Mouse (Mus musculus): Measurements from ENCODE around the gene Zmym6. TPM values are rescaled to one million over a fixed set of nuclear protein-coding genes. Genes with fewer than 3 reads are reported as not detected.
"Not testable (repeated sequence)": the region's sequence is repeated elsewhere in the genome, so short reads cannot be mapped to it uniquely, and the experiment has no call there.

Zmym6 gene
- polyA plus RNA-seq, 1 experiment from 2014 or later = 21.5 TPM

GRCm38 (mm10) chr4:127064051-127064450 lies 13.1 kb upstream of the Zmym6 start:
- no peaks in the 10 kb centered on the region for H3K27me3 ChIP-seq
- no peaks in the 10 kb centered on the region for H3K9me3 ChIP-seq (replicated peaks)
- H3K9ac ChIP-seq = no peak overlapping the region
- no peak overlapping the region for H3K4me2 ChIP-seq (replicated peaks)
- 0 out of 2 replicates have a peak, but pooled peaks cover 6% of the 10 kb centered on the region for H3K4me1 ChIP-seq
- no peak overlapping the region for H3K4me3 ChIP-seq (replicated peaks)
- 46% methylated on average over 1 of the region's 1 CpGs for WGBS
- ATAC-seq (ENCODE audit: insufficient number of reproducible peaks, low FRiP score, low TSS enrichment, low read depth) = no peak
- no peaks in the 10 kb centered on the region for H3K36me3 ChIP-seq
- H3K27ac ChIP-seq (replicated peaks) = no peak overlapping the region

- Histone ChIP-seq H3K4me3 (replicated peaks) (no peak overlapping the region), H3K27ac (replicated peaks) (no peak overlapping the region), H3K4me2 (replicated peaks) (no peak overlapping the region), H3K36me3 (no peaks in the 10 kb centered on the region), H3K9me3 (replicated peaks) (no peaks in the 10 kb centered on the region), H3K27me3 (no peaks in the 10 kb centered on the region), H3K9ac (no peak overlapping the region), H3K4me1 (peaks cover 11% of the 10 kb centered on the region)
- no peak for ATAC-seq (ENCODE audit: insufficient number of reproducible peaks, low FRiP score, low TSS enrichment, low read depth)
- 60% methylated on average over 1 of the region's 1 CpGs for WGBS
Measured at GRCm38 (mm10) chr4:127074915-127075314, 2.3 kb upstream of the Zmym6 start.

- H3K9me3 ChIP-seq (replicated peaks) = no peaks in the 10 kb centered on the region
- no peaks in the 10 kb centered on the region for H3K27me3 ChIP-seq
- no peak overlapping the region for H3K4me2 ChIP-seq (replicated peaks)
Measured at GRCm38 (mm10) chr4:127080806-127081205, 3.6 kb downstream of the Zmym6 start.

GRCm38 (mm10) chr4:127083131-127083530 lies 5.9 kb downstream of the Zmym6 start:
- H3K4me2 ChIP-seq (replicated peaks) = no peak overlapping the region
- ATAC-seq (ENCODE audit: insufficient number of reproducible peaks, low FRiP score, low TSS enrichment, low read depth) = no peak
- 86% methylated on average over 2 of the region's 2 CpGs for WGBS
- H3K27me3 ChIP-seq = no peaks in the 10 kb centered on the region
- no peak overlapping the region for H3K27ac ChIP-seq (replicated peaks)
- peaks cover 6% of the 10 kb centered on the region for H3K4me1 ChIP-seq
- H3K4me3 ChIP-seq (replicated peaks) = no peak overlapping the region
- 0 out of 2 replicates have a peak, but pooled peaks cover 2% of the 10 kb centered on the region for H3K36me3 ChIP-seq
- no peaks in the 10 kb centered on the region for H3K9me3 ChIP-seq (replicated peaks)
- no peak overlapping the region for H3K9ac ChIP-seq

More at GRCm38 (mm10) chr4:127080806-127081205, 3.6 kb downstream of the Zmym6 start:
- Histone ChIP-seq H3K9ac (no peak overlapping the region), H3K4me1 (peaks cover 11% of the 10 kb centered on the region), H3K4me3 (replicated peaks) (no peak overlapping the region), H3K27ac (replicated peaks) (no peak overlapping the region), H3K36me3 (no peaks in the 10 kb centered on the region)
- 37% methylated on average over 1 of the region's 1 CpGs for WGBS
- no peak for ATAC-seq (ENCODE audit: insufficient number of reproducible peaks, low FRiP score, low TSS enrichment, low read depth)

GRCm38 (mm10) chr4:127085761-127086160 lies 8.6 kb downstream of the Zmym6 start:
- Histone ChIP-seq H3K36me3 (peaks cover 13% of the 10 kb centered on the region), H3K27me3 (no peaks in the 10 kb centered on the region), H3K4me3 (replicated peaks) (no peak overlapping the region), H3K4me1 (no peaks in the 10 kb centered on the region), H3K4me2 (replicated peaks) (no peak overlapping the region), H3K9ac (no peak overlapping the region), H3K9me3 (replicated peaks) (no peaks in the 10 kb centered on the region), H3K27ac (replicated peaks) (no peak overlapping the region)
- ATAC-seq (ENCODE audit: insufficient number of reproducible peaks, low FRiP score, low TSS enrichment, low read depth) = no peak
- 72% methylated on average over 1 of the region's 1 CpGs for WGBS

- no peaks in the 10 kb centered on the region for H3K9me3 ChIP-seq (replicated peaks)
- WGBS = 88% methylated on average over 1 of the region's 1 CpGs
- no peak overlapping the region for H3K27ac ChIP-seq (replicated peaks)
- H3K9ac ChIP-seq = no peak overlapping the region
- H3K4me1 ChIP-seq = no peaks in the 10 kb centered on the region
- ATAC-seq (ENCODE audit: insufficient number of reproducible peaks, low FRiP score, low TSS enrichment, low read depth) = no peak
- peaks cover 21% of the 10 kb centered on the region for H3K36me3 ChIP-seq
- no peaks in the 10 kb centered on the region for H3K27me3 ChIP-seq
- no peak overlapping the region for H3K4me3 ChIP-seq (replicated peaks)
- H3K4me2 ChIP-seq (replicated peaks) = no peak overlapping the region
Measured at GRCm38 (mm10) chr4:127091188-127091587, 14.0 kb downstream of the Zmym6 start.

- Histone ChIP-seq H3K9me3 (replicated peaks) (no peaks in the 10 kb centered on the region), H3K9ac (no peak overlapping the region), H3K4me1 (no peaks in the 10 kb centered on the region), H3K36me3 (peaks cover 11% of the 10 kb centered on the region; the same call in 1 of the 2 replicates), H3K4me3 (replicated peaks) (no peak overlapping the region), H3K27ac (replicated peaks) (no peak overlapping the region), H3K27me3 (no peaks in the 10 kb centered on the region), H3K4me2 (replicated peaks) (no peak overlapping the region)
- no peak for ATAC-seq (ENCODE audit: insufficient number of reproducible peaks, low FRiP score, low TSS enrichment, low read depth)
- WGBS = 94% methylated on average over 4 of the region's 4 CpGs
Measured at GRCm38 (mm10) chr4:127095090-127095489, 17.9 kb downstream of the Zmym6 start.

- not testable (repeated sequence) for H3K36me3 ChIP-seq; H3K4me1 ChIP-seq; H3K27me3 ChIP-seq; H3K27ac ChIP-seq (replicated peaks); ATAC-seq (ENCODE audit: insufficient number of reproducible peaks, low FRiP score, low TSS enrichment, low read depth); H3K4me2 ChIP-seq (replicated peaks); H3K4me3 ChIP-seq (replicated peaks); H3K9ac ChIP-seq; H3K9me3 ChIP-seq (replicated peaks)
- 94% methylated on average over 1 of the region's 2 CpGs for WGBS
Measured at GRCm38 (mm10) chr4:127099552-127099951, 22.4 kb downstream of the Zmym6 start.

- ATAC-seq (ENCODE audit: insufficient number of reproducible peaks, low FRiP score, low TSS enrichment, low read depth) = no peak
- Histone ChIP-seq H3K4me3 (replicated peaks) (no peak overlapping the region), H3K4me2 (replicated peaks) (no peak overlapping the region), H3K9ac (no peak overlapping the region), H3K27ac (replicated peaks) (no peak overlapping the region), H3K27me3 (no peaks in the 10 kb centered on the region), H3K4me1 (no peaks in the 10 kb centered on the region), H3K9me3 (replicated peaks) (no peaks in the 10 kb centered on the region), H3K36me3 (peaks cover 10% of the 10 kb centered on the region)
- 94% methylated on average over 4 of the region's 4 CpGs for WGBS
Measured at GRCm38 (mm10) chr4:127107566-127107965, 30.4 kb downstream of the Zmym6 start.

- H3K4me3 ChIP-seq (replicated peaks) = no peak overlapping the region
- no peak overlapping the region for H3K4me2 ChIP-seq (replicated peaks)
- no peak overlapping the region for H3K27ac ChIP-seq (replicated peaks)
- no peaks in the 10 kb centered on the region for H3K27me3 ChIP-seq
- 72% methylated on average over 4 of the region's 4 CpGs for WGBS
- no peaks in the 10 kb centered on the region for H3K9me3 ChIP-seq (replicated peaks)
- H3K36me3 ChIP-seq = peaks cover 10% of the 10 kb centered on the region
- no peak overlapping the region for H3K9ac ChIP-seq
- no peak for ATAC-seq (ENCODE audit: insufficient number of reproducible peaks, low FRiP score, low TSS enrichment, low read depth)
- H3K4me1 ChIP-seq = no peaks in the 10 kb centered on the region
Measured at GRCm38 (mm10) chr4:127110570-127110969, 33.4 kb downstream of the Zmym6 start.

- ATAC-seq (ENCODE audit: insufficient number of reproducible peaks, low FRiP score, low TSS enrichment, low read depth) = no peak
- H3K36me3 ChIP-seq = peaks cover 10% of the 10 kb centered on the region; the same call in 1 of the 2 replicates
- no peak within 1 kb of the TSS for H3K27ac ChIP-seq (replicated peaks)
- H3K27me3 ChIP-seq = no peaks in the 10 kb centered on the region
- peaks cover 3% of the 10 kb centered on the region; the same call in 1 of the 2 replicates for H3K4me1 ChIP-seq
- no peak within 1 kb of the TSS for H3K9ac ChIP-seq
- H3K4me2 ChIP-seq (replicated peaks) = no peak within 1 kb of the TSS
- 94% methylated on average over 5 of the region's 5 CpGs for WGBS
- no peaks in the 10 kb centered on the region for H3K9me3 ChIP-seq (replicated peaks)
- H3K4me3 ChIP-seq (replicated peaks) = no peak within 1 kb of the TSS
Measured at GRCm38 (mm10) chr4:127123391-127123790, 46.2 kb downstream of the Zmym6 start, which contains the start of gene Tmem35b. TSS of gene Tmem35b (plus strand) at chr4:127123691.

- H3K27ac ChIP-seq (replicated peaks) = no peak overlapping the region
- peaks cover 17% of the 10 kb centered on the region; the same call in 1 of the 2 replicates for H3K36me3 ChIP-seq
- WGBS = 87% methylated on average over 1 of the region's 1 CpGs
- H3K9me3 ChIP-seq (replicated peaks) = no peaks in the 10 kb centered on the region
- H3K4me3 ChIP-seq (replicated peaks) = no peak overlapping the region
- no peak overlapping the region for H3K9ac ChIP-seq
- no peaks in the 10 kb centered on the region for H3K27me3 ChIP-seq
- no peak overlapping the region for H3K4me2 ChIP-seq (replicated peaks)
- no peak for ATAC-seq (ENCODE audit: insufficient number of reproducible peaks, low FRiP score, low TSS enrichment, low read depth)
- H3K4me1 ChIP-seq = peaks cover 3% of the 10 kb centered on the region; the same call in 1 of the 2 replicates
Measured at GRCm38 (mm10) chr4:127124331-127124730, 47.1 kb downstream of the Zmym6 start.

Data from embryonic facial prominence, embryonic 15.5 days (tissue).